18 mouse cellular contexts compared by ENCODE assay signal in genomic region chr7:53486126-53486525, GRCm38 (mm10).
A peak's percentile ranks its signal among the peaks of the same experiment; 100 is the strongest.
DNase-seq lines count a peak whose midpoint lies in the region; ATAC-seq lines count a peak whose summit lies in the region.
"Had no signal": no experiment of that assay in that cellular context is flagged by ENCODE, and none has a peak within 500 bp of the region (broad histone marks: within the 10 kb centered on the region; RNA-seq: fewer than 3 reads in every experiment).

No protein-coding gene starts in this region.

- no peak overlapping the region for H3K4me2 ChIP-seq in hindbrain, embryonic 16.5 days (ENCODE audit: low read length)
- no peak overlapping the region for H3K4me2 ChIP-seq in intestine, embryonic 15.5 days (replicated peaks)
- H3K4me2 ChIP-seq: embryonic facial prominence, embryonic 15.5 days; forebrain, embryonic 15.5 days; heart, embryonic 12.5 days; hindbrain, embryonic 15.5 days had no signal

- no peak for ATAC-seq in hindbrain, embryonic 16.5 days
- no peak for ATAC-seq in intestine, embryonic 15.5 days
- ATAC-seq: forebrain, embryonic 15.5 days had no signal

- DNase-seq in hindbrain, embryonic 10.5 days (ENCODE audit: low spot score): peak; percentile 2
- DNase-seq in embryo, embryonic 11 days: peak; percentile 43
- peak; percentile 14 for DNase-seq in hindlimb bud, embryonic 11.5 days (ENCODE audit: extremely low spot score, low read depth, low spot score)
- DNase-seq in adrenal gland, adult 2 months: no peak
- no peak for DNase-seq in ovary, postnatal 14 days (ENCODE audit: low spot score)
- DNase-seq: adrenal gland, postnatal 14 days; cerebellum, adult 2 months; cerebellum, postnatal 10 days; gastrocnemius, adult 2 months; gastrocnemius, postnatal 25 days had no signal

- H3K4me1 ChIP-seq in hindbrain, embryonic 10.5 days (replicated peaks): no peaks in the 10 kb centered on the region
- H3K4me1 ChIP-seq in hindbrain, embryonic 16.5 days (ENCODE audit: control insufficient read depth, insufficient read depth, low read depth, low read length): no peaks in the 10 kb centered on the region
- no peaks in the 10 kb centered on the region for H3K4me1 ChIP-seq in intestine, embryonic 15.5 days (replicated peaks)
- H3K4me1 ChIP-seq: embryonic facial prominence, embryonic 15.5 days; forebrain, embryonic 10.5 days; heart, embryonic 12.5 days; hindbrain, embryonic 15.5 days had no signal

- WGBS in hindbrain, embryonic 10.5 days: 71% methylated on average over 3 of the region's 3 CpGs
- WGBS in hindbrain, embryonic 16.5 days: 41% methylated on average over 3 of the region's 3 CpGs
- WGBS in intestine, embryonic 15.5 days: 61% methylated on average over 3 of the region's 3 CpGs

- no peak overlapping the region for H3K27ac ChIP-seq in hindbrain, embryonic 10.5 days
- H3K27ac ChIP-seq in hindbrain, embryonic 16.5 days (ENCODE audit: low read depth, low read length): no peak overlapping the region
- no peak overlapping the region for H3K27ac ChIP-seq in intestine, embryonic 15.5 days
- H3K27ac ChIP-seq: embryonic facial prominence, embryonic 15.5 days; forebrain, embryonic 10.5 days; forebrain, embryonic 15.5 days; gastrocnemius, adult 2 months; hindbrain, embryonic 15.5 days had no signal

- H3K27me3 ChIP-seq in hindbrain, embryonic 10.5 days (ENCODE audit: insufficient read depth, poor library complexity, severe bottlenecking): no peaks in the 10 kb centered on the region
- H3K27me3 ChIP-seq in hindbrain, embryonic 16.5 days (replicated peaks; ENCODE audit: control insufficient read depth, insufficient read depth, low read length): no peaks in the 10 kb centered on the region
- H3K27me3 ChIP-seq in intestine, embryonic 15.5 days (replicated peaks): no peaks in the 10 kb centered on the region
- H3K27me3 ChIP-seq: embryonic facial prominence, embryonic 15.5 days; forebrain, embryonic 15.5 days; heart, embryonic 12.5 days; hindbrain, embryonic 15.5 days had no signal

- no peaks in the 10 kb centered on the region for H3K9me3 ChIP-seq in hindbrain, embryonic 10.5 days
- H3K9me3 ChIP-seq in hindbrain, embryonic 16.5 days (ENCODE audit: control insufficient read depth, low read length): no peaks in the 10 kb centered on the region
- no peaks in the 10 kb centered on the region for H3K9me3 ChIP-seq in intestine, embryonic 15.5 days
- H3K9me3 ChIP-seq: embryonic facial prominence, embryonic 15.5 days; forebrain, embryonic 10.5 days; forebrain, embryonic 15.5 days; heart, embryonic 12.5 days; hindbrain, embryonic 15.5 days had no signal

- H3K4me3 ChIP-seq in hindbrain, embryonic 10.5 days: no peak overlapping the region
- no peak overlapping the region for H3K4me3 ChIP-seq in hindbrain, embryonic 16.5 days (ENCODE audit: low read length)
- H3K4me3 ChIP-seq in intestine, embryonic 15.5 days (replicated peaks): no peak overlapping the region
- H3K4me3 ChIP-seq: embryonic facial prominence, embryonic 15.5 days; erythroblast, embryonic 14.5 days; forebrain, embryonic 10.5 days; forebrain, embryonic 15.5 days; gastrocnemius, adult 2 months; heart, embryonic 12.5 days; hindbrain, embryonic 15.5 days had no signal

- H3K9ac ChIP-seq in hindbrain, embryonic 16.5 days (ENCODE audit: low read depth, low read length): no peak overlapping the region
- no peak overlapping the region for H3K9ac ChIP-seq in intestine, embryonic 15.5 days
- H3K9ac ChIP-seq: embryonic facial prominence, embryonic 15.5 days; forebrain, embryonic 15.5 days; heart, embryonic 12.5 days; hindbrain, embryonic 15.5 days had no signal

- no peaks in the 10 kb centered on the region for H3K36me3 ChIP-seq in hindbrain, embryonic 10.5 days
- no peaks in the 10 kb centered on the region for H3K36me3 ChIP-seq in hindbrain, embryonic 16.5 days (ENCODE audit: control insufficient read depth, insufficient read depth, low read length)
- H3K36me3 ChIP-seq in intestine, embryonic 15.5 days: no peaks in the 10 kb centered on the region
- H3K36me3 ChIP-seq: embryonic facial prominence, embryonic 15.5 days; forebrain, embryonic 10.5 days; forebrain, embryonic 15.5 days; heart, embryonic 12.5 days; hindbrain, embryonic 15.5 days had no signal

Comparison
In these comparisons a context has a peak if more than half of its experiments do, and no peak if none do; other contexts are left out.
1. DNase-seq: peak in hindbrain, embryonic 10.5 days (single experiment), embryo, embryonic 11 days (single experiment) and hindlimb bud, embryonic 11.5 days (single experiment); none in adrenal gland, adult 2 months (single experiment) and ovary, postnatal 14 days (single experiment).